Mouse (Mus musculus) intestine, embryonic 14.5 days (tissue): ENCODE measurements around the gene Wdr81. TPM values are rescaled to one million over a fixed set of nuclear protein-coding genes. Genes with fewer than 3 reads are reported as not detected.

Experiments used
- ATAC-seq: fragments of 200-750 bp; cut with Nextera tagmentation; replicated peaks from 2 replicates; pipeline ENCODE4 v1.8.0; 2017; ENCODE audit warnings: low read depth, moderate number of reproducible peaks, moderate TSS enrichment, moderate library complexity; ENCODE audit not compliant: low FRiP score, low TSS enrichment
- DNase-seq: peaks from one replicate; pipeline ENCODE4 v3.0.0-alpha.2; 2018; ENCODE audit warnings: low spot score
- H3K27ac ChIP-seq: fragments of 300-500 bp; sonication (generic); 2 replicates; pipeline ENCODE4 v1.5.1; 2014; ENCODE audit warnings: low read depth, mild to moderate bottlenecking, control low read depth
- H3K27me3 ChIP-seq: fragments of 300-500 bp; sonication (generic); replicated peaks from 2 replicates; pipeline ENCODE4 v1.6.1; 2014; ENCODE audit warnings: low read length, control low read depth; ENCODE audit not compliant: control insufficient read depth, insufficient read depth
- H3K36me3 ChIP-seq: fragments of 300-500 bp; sonication (generic); 2 replicates; pipeline ENCODE4 v1.6.1; 2014; ENCODE audit warnings: low read length, control low read depth; ENCODE audit not compliant: control insufficient read depth, insufficient read depth
- H3K4me1 ChIP-seq: fragments of 300-500 bp; sonication (generic); replicated peaks from 2 replicates; pipeline ENCODE4 v1.6.1; 2014; ENCODE audit warnings: low read length, control low read depth, mixed read lengths; ENCODE audit not compliant: control insufficient read depth, insufficient read depth
- H3K4me2 ChIP-seq: fragments of 300-500 bp; sonication (generic); 2 replicates; pipeline ENCODE4 v1.6.1; 2014; ENCODE audit warnings: low read length
- H3K4me3 ChIP-seq: fragments of 300-500 bp; sonication (generic); 2 replicates; pipeline ENCODE4 v1.5.1; 2014; ENCODE audit warnings: low read depth, low read length, control low read depth, mixed read lengths
- H3K9ac ChIP-seq: fragments of 300-500 bp; sonication (generic); 2 replicates; pipeline ENCODE4 v1.6.1; 2014; ENCODE audit warnings: mild to moderate bottlenecking, low read length
- H3K9me3 ChIP-seq: fragments of 300-500 bp; sonication (generic); 2 replicates; pipeline ENCODE4 v1.6.1; 2016; ENCODE audit warnings: low read length, control low read depth; ENCODE audit not compliant: control insufficient read depth
- WGBS: fragments of 180-500 bp; shearing (Covaris S2); extraction: QIAGEN DNeasy Blood & Tissue Kit; methylation state at CpG from one replicate; pipeline ENCODE4 v1.1.7; 2014; 5-methylcytosine and 5-hydroxymethylcytosine counted together
- polyA plus RNA-seq: library from polyadenylated mRNA; unstranded; fragments of >200 nt; fragmentation: Nextera tagmentation; extraction: Ambion mirVana; gene quantifications from 2 replicates; pipeline ENCODE4 v1.2.1, GENCODE M21; 2014

The Wdr81 gene
- polyA plus RNA-seq, 1 experiment from 2014 or later, result 5.9 TPM

DNA sequence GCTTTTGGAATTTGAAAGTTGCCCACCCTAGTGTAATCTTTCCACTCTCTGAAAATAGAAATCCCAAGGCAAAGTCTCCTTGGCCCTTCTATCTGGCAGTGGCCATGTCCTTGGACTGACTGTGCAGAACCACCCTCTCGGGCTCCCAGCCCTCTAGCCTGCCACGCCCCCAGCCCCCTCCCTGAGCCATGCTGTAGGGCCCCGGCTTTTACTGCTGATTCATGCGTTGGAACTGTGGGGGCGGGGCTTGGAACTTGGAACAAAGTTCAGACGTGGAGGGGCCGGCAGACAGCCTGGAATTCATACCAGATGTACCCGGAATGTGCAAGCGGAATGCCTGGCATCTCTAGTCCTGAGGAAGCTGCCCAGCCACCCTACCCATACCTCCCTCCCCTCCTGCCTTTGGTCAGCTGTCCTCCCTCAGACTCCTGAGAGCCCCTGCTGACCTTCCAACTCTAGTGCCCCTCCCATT lies 8.4 kb upstream of the Wdr81 start:
- H3K4me1 ChIP-seq, result peaks cover 33% of the 10 kb centered on the region
- H3K9me3 ChIP-seq, result 0 out of 2 replicates have a peak, but pooled peaks cover 3% of the 10 kb centered on the region
- 3% methylated on average over 9 of the region's 9 CpGs for WGBS
- ATAC-seq (peak; percentile 61), DNase-seq (peak; percentile 91)
- H3K4me2 ChIP-seq, result peak overlapping the region; percentile 99
- no peak overlapping the region for H3K27ac ChIP-seq
- H3K9ac ChIP-seq, result no peak overlapping the region
- no peaks in the 10 kb centered on the region for H3K27me3 ChIP-seq
- 0 out of 2 replicates have a peak, but pooled peaks cover 5% of the 10 kb centered on the region for H3K36me3 ChIP-seq
- peak overlapping the region; percentile 75; the same call in 1 of the 2 replicates for H3K4me3 ChIP-seq

DNA sequence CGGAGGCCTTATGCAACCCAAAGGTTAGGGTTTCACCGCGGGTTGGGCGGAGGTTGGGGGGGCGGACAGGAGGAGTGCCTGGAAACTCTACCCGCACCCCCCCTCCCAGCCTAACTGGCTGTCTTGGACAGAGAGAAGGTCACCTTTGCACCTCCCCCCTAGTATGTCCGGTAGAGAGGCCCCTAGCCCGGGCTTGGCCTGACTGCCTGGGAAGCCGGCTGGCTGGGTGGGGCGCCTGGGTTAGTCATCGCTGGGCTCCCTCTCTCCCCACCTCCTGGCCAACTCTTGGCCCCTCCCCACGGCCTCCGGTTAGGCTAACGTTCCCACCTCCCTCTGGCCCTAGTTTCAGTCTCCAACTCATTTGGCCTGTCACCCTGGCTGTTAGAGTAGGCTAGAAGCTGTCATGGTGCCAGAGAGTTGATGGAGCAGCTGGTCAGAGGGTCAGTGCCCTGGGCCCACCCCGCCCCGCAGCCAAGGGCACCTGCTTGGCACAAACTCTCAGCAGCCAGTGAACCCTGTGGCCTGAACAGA lies 7.8 kb upstream of the Wdr81 start:
- Histone ChIP-seq H3K4me2 (peak overlapping the region; percentile 99), H3K27ac (peak overlapping the region; percentile 24; the same call in 1 of the 2 replicates), H3K36me3 (0 out of 2 replicates have a peak, but pooled peaks cover 5% of the 10 kb centered on the region), H3K27me3 (no peaks in the 10 kb centered on the region), H3K9ac (peak overlapping the region; percentile 51), H3K9me3 (0 out of 2 replicates have a peak, but pooled peaks cover 3% of the 10 kb centered on the region), H3K4me1 (peaks cover 28% of the 10 kb centered on the region), H3K4me3 (peak overlapping the region; percentile 75)
- DNase-seq (peak; percentile 74), ATAC-seq (peak; percentile 16; the same call in 1 of the 2 replicates)
- WGBS, result 7% methylated on average over 16 of the region's 16 CpGs

DNA sequence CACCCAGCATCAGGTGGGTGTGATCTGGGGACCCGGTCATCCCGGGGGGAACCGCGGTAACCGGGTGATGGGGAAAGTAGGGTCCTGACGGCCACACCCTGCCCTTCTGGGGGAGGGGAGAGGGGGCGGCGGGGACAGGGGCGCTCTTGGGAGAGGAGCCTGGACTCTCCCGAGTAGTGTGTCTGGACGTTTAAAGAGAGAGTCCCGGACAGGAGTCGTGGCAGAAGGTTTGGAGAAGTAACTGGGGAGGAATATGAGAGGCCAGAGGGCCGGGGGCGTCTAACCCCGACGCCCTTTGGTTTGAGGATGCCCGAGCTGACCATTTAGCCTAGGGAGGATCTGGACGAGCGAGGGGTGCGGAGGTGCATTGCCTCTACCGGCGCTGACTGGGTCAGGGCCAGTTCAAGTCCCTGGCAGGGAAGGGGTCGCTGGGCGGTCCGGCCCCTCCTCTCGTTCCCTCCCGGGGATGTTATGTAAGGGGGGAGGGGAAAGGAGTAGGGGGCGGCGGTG lies 7.3 kb upstream of the Wdr81 start:
- H3K27ac ChIP-seq, result peak overlapping the region; percentile 24; the same call in 1 of the 2 replicates
- no peak for DNase-seq
- peak; percentile 3; the same call in 1 of the 2 replicates for ATAC-seq
- H3K9me3 ChIP-seq, result 0 out of 2 replicates have a peak, but pooled peaks cover 3% of the 10 kb centered on the region
- H3K4me3 ChIP-seq, result peak overlapping the region; percentile 75
- peak overlapping the region; percentile 99 for H3K4me2 ChIP-seq
- no peaks in the 10 kb centered on the region for H3K27me3 ChIP-seq
- 2% methylated on average over 28 of the region's 30 CpGs for WGBS
- peaks cover 27% of the 10 kb centered on the region for H3K4me1 ChIP-seq
- H3K9ac ChIP-seq, result peak overlapping the region; percentile 51
- 0 out of 2 replicates have a peak, but pooled peaks cover 5% of the 10 kb centered on the region for H3K36me3 ChIP-seq

DNA sequence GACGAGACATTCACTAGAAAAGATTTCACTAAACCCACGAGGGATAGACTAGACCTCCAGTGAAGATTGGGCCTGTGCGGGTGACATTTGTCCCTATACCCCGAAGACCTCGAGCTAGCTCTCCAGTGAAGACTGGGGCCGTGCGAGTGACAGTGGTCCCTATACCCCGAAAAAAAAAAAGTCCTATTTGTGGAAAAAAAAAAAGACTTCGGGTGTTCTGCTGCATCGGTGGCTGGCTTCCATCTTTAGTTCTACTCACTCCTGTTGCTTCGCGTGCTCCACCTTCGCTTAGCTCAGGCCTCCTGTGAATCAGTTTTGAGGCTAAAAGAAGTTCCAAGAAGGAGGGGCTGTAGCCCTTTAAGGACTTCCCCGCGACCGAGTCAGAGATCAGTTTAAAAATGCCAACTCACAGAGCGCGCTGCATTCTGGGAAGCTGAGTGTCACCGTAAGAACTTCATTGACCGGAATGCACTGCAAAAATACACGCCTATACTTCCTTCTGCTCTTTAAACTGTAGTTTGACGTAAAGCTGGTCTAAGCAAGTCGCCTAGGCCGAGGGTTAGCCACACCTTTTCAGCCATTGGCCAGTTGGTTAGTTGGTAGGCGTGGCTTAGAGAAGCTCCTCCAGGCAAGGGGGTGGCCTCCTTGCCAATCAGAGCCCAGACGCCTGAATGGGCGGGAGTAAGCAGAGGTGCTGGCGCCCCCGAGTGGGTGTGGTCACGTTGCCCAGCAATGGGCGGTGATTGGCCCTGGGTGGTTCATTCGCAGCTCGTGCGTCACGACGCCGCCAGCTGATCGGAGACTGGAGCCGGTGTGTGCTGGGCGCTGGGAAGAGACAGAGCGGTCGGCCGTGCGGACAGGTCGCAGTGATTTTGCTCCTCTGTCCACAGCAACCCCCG lies 6.6 kb upstream of the Wdr81 start, which contains the start of gene Tlcd2:
Gene Tlcd2, plus strand, starts transcription at position 872 of the 899 bp plus-strand sequence.
- Histone ChIP-seq H3K9me3 (no peaks in the 10 kb centered on the region), H3K4me1 (peaks cover 27% of the 10 kb centered on the region), H3K27me3 (no peaks in the 10 kb centered on the region), H3K9ac (peak within 1 kb of the TSS; percentile 58), H3K4me2 (peak within 1 kb of the TSS; percentile 99), H3K36me3 (0 out of 2 replicates have a peak, but pooled peaks cover 5% of the 10 kb centered on the region), H3K4me3 (peak within 1 kb of the TSS; percentile 75), H3K27ac (peak within 1 kb of the TSS; percentile 96)
- DNase-seq (peak; percentile 98), ATAC-seq (peak; percentile 91)
- WGBS, result under 1% methylated on average over 46 of the region's 46 CpGs

DNA sequence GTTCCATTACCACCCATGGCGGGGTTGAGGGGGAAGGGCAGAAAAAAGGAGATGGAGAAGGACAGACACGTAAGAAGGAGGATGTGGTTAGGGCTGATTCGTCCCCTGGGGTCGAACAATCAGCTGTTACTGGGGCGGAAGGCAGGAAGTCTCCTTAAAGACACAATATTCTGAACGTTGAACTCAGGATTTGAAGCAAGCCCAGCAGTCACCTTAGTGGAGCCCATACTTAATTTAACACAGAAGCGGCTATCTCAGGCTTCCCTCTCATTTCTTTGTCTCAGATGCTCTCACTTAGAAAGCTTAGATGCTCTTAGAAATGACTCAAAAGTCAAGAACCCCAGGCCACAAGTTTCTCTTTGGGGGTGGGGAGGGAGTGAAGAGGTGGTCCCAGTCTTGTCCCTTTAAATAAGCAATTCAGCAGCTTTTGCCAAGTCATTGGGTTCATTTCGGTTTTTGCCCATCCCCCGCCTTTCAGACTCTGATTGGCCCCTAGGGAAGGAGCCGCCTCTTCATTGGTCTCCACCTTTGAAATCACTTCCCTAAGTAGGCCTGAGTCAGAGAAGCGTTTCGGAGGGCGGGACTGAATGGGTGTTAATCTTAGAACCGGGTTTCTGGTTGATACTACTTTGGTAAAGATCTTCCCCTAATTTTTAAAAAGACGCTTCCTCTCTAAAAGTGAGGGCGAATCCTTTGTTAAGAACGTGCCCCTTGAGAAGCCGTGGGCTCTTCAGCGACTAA lies 5.8 kb upstream of the Wdr81 start:
- H3K36me3 ChIP-seq, result 0 out of 2 replicates have a peak, but pooled peaks cover under 1% of the 10 kb centered on the region
- 5% methylated on average over 19 of the region's 19 CpGs for WGBS
- peak; percentile 86 for DNase-seq
- peak overlapping the region; percentile 46 for H3K4me3 ChIP-seq
- peak overlapping the region; percentile 96 for H3K27ac ChIP-seq
- peak overlapping the region; percentile 99 for H3K4me2 ChIP-seq
- no peaks in the 10 kb centered on the region for H3K27me3 ChIP-seq
- H3K4me1 ChIP-seq, result peaks cover 27% of the 10 kb centered on the region
- H3K9ac ChIP-seq, result peak overlapping the region; percentile 58
- no peaks in the 10 kb centered on the region for H3K9me3 ChIP-seq
- ATAC-seq, result peak; percentile 40

DNA sequence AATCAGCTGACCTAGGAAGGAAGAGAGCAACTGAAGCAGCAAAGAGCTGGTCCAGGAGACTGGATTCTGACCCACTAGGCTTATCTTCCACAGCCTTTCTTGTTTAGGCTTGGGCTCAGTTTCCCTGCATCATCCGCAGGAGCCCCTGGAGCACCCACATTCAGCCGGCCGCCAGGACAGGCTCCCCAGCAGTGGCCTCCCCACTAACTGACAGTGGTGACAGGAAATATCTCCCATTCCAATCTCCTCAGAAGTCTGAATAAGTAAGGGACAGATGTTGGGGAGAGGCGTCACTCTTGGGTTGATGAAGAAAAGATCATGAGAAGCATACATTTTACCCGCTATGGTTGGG lies 5.2 kb upstream of the Wdr81 start:
- WGBS, result 28% methylated on average over 5 of the region's 5 CpGs
- no peaks in the 10 kb centered on the region for H3K36me3 ChIP-seq
- DNase-seq (no peak), ATAC-seq (no peak)
- H3K9me3 ChIP-seq, result no peaks in the 10 kb centered on the region
- H3K4me1 ChIP-seq, result peaks cover 32% of the 10 kb centered on the region
- peak overlapping the region; percentile 96 for H3K27ac ChIP-seq
- no peaks in the 10 kb centered on the region for H3K27me3 ChIP-seq
- no peak overlapping the region for H3K9ac ChIP-seq
- H3K4me2 ChIP-seq, result peak overlapping the region; percentile 99
- H3K4me3 ChIP-seq, result peak overlapping the region; percentile 46; the same call in 1 of the 2 replicates

DNA sequence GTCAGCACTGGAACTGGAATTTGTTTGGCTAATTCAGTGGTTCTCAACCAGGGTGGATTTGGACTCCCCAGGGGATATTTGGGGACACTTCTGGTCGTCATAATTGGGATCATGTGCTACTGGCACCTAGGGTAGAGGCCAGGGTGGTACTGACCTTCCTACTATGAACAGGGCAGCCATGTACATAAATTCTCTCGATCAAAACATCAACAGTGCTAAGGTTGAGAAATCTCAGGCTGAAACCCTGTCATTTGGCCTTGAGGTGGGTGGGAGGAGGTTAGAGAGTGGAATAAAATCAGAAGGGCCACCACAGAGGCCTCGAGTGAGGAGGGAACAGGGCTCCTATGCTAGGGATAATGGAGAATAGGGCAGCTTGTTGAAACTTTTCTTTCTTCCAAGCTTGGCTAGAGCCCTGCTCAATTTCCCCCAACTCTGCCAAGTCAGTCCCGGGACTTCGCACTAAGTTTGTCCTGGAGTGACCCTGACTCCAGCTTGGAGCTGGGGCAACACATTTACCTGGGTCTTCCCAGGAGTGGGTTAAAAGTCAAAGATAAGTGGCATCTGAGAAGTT lies 4.7 kb upstream of the Wdr81 start:
- 77% methylated on average over 5 of the region's 5 CpGs for WGBS
- Histone ChIP-seq H3K4me1 (peaks cover 33% of the 10 kb centered on the region), H3K27me3 (no peaks in the 10 kb centered on the region), H3K4me3 (no peak overlapping the region), H3K9me3 (no peaks in the 10 kb centered on the region), H3K4me2 (peak overlapping the region; percentile 99), H3K9ac (no peak overlapping the region), H3K36me3 (no peaks in the 10 kb centered on the region), H3K27ac (peak overlapping the region; percentile 96)
- ATAC-seq (no peak), DNase-seq (no peak)
